Mouse (Mus musculus) c-Kit-negative CD71-positive TER-119-positive erythroid progenitor cells, embryonic 14.5 days (primary cell): ENCODE measurements around the gene Ryr1.
"Not testable (repeated sequence)": the region's sequence is repeated elsewhere in the genome, so short reads cannot be mapped to it uniquely, and the experiment has no call there.

Source experiments
- DNase-seq: peaks from one replicate; pipeline ENCODE4 v3.0.0-alpha.2; 2013; ENCODE audit warnings: low read depth, low spot score

Ryr1 gene

DNA sequence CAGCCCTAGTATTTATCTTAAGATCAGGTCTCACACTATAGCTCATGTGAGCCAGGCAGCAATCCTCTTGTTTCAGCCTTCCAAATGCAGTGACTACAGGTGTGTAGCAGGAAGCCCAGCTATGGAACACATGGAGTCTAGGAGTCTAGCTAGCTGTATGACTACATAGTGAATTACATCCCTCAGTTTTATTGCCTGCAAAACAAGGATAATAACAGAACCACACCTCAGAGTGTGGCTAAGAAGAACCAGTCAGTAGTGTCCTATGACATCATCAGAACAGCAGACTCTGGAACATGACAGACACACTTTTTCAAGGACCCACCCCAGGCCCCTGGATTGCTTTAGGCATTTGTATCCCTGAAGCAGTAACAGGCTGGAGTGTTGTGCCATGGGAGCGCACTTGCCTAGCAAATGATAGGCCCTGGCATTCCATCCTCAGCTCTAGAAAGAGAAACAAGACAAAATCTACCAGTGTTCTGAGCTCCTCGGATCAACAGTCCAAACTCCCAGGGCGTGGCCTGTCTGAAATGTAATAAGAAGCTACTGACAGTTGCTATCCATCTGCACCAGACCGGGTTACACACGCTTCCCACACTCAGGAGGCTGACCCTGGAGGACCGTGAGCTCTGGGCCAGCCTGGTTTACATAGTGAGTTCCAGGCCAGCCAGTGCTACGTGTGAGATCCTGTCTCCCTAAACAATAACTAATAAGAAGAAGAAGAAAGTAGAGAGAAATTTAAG is 21.8 kb upstream of the Ryr1 start:
- no peak for DNase-seq

DNA sequence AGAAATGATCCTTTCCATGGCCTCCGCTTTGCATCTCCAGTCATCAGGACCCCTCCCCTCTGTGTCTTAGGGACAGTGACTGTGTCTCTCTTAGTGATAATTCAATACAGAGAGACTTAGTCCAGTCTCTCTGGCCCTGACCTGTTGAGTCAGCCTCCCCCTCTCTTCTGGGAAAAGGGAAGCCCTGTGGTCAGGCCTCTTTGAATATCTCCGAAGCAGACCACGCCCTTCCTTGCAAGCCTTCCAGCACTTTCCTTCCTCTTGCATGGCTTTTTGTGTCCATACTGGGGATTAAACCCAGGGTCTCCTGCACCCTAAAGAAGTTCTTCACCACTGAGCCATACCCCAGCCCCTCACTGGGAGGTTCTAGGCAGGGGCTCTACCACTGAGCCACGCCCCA is 19.0 kb upstream of the Ryr1 start:
- DNase-seq, result no peak

DNA sequence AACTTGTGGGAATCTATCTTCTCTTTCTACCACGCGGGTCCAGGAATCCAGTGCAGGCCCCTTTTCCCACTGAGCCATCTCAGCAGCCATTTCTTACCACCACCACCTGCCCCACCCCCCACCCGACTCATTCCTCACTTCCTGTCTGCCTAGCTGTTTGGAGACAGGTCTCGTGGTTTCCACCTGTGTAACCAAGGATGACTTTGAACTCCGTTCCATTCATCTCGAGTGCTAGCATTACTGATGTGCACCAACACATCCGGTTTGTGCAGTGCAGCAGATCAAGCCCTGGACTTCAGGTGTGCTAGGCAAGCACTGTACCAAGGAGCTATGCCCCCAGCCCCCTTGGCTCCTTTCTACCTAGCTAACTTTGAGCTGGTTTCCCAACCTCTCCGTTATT is 16.4 kb upstream of the Ryr1 start:
- DNase-seq, result no peak

DNA sequence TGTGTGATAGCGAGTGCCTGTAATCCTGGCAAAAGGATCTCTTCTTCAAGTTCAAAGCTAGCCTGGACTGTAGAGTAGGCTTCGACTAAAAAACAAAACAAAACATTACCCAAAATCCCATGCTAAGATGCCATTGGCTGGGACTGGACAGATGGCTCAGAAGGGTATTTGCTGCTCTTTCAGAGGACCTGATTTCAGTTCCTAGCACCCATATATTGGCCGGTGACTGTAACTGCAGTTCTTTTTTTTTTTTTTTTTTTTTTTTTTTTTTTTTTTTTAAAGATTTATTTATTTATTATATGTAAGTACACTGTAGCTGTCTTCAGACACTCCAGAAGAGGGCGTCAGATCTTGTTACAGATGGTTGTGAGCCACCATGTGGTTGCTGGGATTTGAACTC is 14.3 kb upstream of the Ryr1 start:
- DNase-seq, result not testable (repeated sequence)

DNA sequence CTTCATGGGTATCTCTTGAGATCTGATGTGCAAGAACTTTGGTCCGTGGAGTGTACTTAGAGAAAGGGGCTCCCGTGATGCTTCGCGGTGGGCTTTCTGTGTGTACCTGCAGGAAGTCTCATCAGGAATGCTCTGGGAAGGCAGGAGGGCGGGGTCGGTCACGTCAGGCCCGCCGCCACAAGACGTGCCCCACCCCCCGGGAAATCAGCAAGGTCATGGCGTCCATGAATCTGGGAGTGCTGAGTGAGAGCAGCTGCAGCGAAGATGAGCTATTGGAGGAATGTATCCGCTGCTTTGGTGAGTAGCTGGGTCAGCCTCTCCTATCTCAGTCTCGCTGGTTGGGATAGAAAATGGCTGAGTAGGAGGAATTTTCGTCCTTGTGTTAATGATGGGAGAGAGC is 12.4 kb upstream of the Ryr1 start:
- DNase-seq, result no peak

DNA sequence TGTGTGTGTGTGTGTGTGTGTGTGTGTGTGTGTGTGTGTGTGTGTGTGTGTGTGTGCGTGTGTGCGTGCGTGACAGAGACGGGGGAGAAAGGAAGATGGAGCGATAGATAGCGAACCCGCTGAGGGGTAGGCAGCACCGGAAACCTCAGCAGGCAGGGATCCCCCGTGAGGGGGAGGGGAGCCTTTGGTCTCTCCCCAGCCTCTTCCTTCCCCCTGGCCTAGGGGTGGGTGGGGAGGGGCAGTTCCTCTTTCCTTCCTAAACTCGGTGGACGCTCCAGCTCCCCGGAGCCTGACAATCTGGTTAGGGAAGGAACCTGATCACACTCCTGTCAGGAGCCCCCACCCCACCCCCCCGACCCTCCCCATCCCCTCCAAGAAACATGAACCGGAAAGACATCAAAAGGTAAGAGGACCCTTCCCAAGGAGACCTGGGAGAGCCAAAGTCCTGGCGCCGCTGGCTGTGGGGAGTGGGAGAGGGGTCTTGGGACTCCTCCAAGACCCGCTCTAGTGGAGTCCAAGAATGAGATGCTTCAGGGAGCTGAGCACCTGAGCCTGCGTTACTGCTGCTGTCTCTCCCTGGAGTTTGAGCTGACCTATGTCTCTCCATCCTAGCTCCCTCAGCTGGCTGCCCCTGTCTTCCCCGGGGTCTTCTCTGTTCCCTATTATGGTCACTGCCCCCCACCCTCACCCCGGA is 9.9 kb upstream of the Ryr1 start, which contains the start of gene Rasgrp4:
Gene Rasgrp4, plus strand, starts transcription at position 159 of the 694 bp plus-strand sequence.
- no peak for DNase-seq

DNA sequence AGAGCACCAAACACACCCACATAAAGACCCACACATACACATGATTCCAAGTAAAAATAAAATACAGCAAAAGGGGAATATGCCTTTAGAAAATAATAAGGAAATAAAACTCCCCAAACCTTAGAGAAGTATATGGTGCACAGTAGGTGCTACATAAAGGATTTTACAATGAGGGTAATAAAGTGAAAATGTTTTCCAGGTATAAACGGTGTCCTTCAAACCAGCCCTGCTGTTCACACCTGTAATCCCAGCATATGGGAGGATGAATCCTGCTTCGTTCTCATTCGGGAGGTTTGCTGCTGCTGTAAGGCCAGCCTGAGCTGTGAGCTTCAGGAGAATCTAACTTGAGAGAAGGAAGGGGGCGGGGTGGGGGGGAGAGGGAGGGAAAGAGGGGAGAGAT is 9.3 kb upstream of the Ryr1 start:
- DNase-seq, result no peak

DNA sequence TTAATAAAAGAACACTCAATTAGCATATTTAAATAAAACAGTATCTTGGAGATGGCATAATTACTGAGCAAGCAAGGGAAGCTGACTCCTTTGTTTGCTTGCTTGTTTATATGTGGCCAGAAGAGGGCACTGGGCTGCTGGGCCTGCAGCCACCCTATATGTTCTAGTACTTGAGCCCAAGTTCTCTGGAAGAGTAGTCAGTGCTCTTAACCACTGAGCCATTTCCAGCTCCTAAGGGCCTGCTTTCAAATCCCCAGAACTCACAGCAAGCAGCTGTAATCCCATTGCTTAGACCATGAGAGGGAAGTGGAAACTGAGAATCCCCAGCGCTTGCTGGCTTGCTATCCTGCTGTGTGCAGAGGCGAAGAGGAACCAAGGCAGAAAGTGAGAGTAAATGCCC is 3.7 kb upstream of the Ryr1 start:
- DNase-seq, result no peak

DNA sequence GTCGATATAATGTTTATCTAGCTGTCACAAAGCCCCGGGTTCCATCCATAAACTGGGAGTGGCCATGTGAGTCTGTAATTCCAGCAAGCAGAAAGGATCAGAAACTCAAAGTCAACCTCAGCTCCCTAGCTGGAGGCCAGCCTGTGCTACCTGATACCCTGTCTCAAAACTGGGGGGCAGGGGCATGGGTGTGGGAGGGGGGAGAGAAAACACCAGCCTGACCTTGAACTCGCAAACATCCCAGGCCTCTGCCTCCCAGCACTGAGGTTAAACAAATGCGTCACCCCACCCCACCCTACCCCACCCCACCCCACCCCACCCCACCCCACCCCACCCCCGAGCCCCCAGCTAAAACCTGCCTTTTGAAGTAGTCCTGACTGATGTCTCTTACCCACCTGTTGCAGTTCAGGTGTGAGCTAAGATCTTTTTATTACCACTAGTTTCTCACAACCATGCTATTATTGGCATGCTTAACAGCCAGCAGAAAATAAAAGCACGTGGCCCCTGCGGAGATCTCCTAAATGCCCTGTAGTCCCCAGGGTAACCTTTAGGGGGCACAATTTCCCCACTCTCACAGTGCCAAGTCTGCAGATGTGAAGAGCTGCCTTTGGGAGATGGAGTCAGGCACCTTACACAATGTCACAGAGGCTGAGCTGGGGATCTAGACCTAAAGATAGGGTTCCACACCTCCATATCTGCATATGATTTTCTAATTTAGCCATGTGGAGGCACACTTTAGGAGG is 1.4 kb upstream of the Ryr1 start:
- peak; percentile 22 for DNase-seq

DNA sequence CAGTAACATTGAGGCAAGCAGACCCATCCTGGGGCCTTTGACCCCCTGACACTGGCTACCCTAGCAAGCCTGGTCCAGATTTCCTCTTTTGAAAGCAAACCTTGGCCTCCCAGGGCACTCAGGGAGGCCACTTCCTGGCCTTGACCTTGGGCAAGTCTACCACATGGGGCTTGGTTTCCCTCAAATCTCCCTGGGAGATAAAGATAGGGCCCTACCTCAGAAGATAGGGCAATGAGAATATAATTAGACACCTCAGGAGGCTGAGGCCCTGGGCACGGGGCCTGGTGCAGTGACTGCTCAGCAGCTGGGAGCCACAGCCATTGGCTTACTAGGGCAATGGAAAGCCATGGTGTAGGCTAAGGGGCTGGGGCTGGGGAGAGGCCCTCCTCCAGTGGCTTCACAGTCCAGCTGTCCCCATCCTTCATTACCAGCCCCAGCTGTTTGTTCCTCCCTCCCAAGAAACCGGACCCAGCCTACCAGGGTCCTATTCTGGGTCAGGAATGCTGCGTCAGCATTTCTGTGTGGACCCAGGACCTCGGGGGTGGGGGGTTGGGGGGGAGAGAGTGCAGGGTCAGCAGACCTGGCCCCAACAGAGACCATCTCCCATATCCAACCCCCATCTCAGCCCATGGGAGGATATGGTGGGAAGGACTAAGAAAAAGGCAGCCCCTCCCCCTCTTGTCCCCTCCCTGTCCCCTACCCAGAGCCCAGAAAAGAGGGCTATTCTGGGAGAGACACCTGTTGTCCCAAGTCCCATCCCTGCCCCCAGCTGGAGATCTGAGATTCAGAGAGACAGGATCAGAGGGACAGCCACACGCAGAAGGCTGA is 1.2 kb downstream of the Ryr1 start:
- DNase-seq, result no peak

DNA sequence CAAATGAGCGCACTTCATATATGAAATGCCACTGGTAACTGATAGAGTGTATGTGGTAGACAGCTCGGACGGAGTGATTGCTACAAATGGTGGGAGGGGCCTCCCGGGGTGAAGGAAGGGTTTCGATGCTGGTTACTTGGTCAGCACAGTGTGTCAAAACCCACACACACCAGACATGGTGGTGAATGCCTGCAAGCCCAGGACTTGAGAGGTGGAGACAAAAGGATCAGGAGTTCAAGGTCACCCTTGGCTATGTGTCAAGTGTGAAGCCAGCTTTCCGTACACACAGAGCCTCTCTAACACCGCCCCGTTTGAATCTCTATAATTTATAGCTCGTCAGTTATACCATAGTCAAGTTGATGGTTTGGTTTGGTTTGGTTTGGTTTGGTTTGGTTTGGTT is 2.2 kb downstream of the Ryr1 start:
- no peak for DNase-seq

DNA sequence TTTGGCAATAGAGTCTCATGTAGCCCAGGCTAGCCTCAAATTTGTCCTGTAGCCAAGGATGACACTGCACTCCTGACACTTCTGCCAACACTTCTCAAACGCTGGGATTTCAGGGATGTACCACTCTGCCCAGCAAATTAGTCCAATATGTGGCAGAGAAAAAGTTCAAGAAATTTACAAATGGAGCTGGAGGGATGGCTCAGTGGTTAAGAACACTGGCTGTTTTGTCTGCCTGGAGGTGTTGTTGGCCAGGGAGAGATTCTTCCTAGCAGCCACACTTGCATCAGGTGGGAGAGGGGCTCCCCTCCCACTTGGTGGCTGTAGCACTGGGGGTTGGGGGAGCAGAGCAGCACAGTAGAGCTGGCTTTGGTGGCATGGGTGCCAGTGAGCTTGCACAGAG is 5.5 kb downstream of the Ryr1 start:
- no peak for DNase-seq

DNA sequence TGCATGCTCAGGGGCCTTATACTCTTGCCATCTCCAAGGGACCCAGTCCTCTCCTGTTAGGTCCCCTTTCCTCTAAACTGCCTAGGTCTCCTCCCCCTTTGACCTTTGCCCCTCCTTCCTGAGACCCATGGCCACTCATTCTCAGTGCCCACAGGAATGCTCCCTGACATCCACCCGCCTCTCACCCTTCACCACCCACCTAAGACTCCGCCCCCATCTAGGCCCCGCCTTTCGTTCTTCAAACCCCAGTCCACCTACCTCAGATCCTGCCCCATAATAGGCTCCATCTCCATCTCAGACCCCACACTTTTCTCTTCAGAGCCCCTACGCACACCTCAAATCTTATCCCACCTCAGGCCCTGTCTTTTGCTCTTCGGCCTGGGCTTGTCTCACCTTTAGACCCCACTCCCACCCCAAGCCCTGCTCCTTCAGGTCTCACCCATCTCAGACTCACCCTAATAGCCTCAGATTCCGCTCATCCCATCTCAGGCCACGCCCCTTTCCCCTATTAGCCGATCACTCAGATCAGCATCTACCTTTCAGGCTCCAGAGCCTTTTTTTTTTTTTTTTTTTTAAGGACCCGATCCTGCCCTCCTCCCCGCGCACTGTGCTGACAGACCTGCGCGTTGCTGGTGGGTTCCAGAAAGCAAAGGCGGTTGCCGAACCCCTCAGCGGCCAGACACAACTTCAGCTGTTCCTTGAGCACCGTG is 6.7 kb downstream of the Ryr1 start:
- no peak for DNase-seq

DNA sequence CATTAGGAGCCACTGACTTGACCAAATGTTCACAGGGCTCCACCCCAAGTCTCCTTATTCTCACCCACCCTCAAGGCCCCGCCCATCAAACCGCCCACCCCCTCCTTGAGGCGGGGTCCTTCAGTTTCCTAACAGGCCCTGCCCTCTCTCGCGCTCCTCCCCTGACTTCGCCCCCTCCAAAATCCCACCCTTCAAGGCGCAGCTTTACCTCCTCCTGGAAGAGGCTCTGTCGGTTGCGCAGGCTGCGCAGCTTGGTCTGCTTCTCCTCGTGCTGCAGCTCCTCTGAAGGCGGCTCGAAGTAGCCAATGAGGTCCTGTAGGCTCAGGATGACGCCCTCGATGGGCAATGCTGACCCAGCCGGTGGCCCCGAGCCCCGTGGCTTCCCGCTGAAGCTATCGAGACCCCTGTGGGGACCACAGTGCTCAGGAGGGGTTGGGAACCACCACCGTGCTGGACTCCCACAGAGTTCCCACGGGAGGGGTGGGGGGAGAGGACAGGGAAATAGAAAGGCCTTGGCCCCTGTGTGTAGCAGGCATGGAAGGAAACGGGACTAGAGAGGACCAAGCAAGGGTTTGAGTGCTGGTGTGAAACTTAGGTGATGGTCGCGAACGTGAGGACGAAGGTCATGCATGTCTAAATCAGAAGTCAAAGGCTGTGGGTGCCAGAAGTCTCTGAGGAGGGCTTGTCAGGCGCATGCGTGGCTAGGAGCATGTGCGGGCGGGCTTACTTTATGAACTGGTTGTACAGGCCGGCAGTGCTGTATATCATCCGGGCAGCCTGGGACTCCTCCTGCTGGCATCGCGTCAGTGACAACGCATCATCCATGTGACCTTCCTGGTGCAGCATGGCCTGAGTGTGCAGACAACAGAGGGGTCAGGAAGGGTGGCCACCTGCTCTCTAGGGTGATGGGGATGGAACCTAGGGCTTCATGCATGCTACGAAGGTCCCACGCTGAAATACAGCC is 15.7 kb downstream of the Ryr1 start:
- no peak for DNase-seq

DNA sequence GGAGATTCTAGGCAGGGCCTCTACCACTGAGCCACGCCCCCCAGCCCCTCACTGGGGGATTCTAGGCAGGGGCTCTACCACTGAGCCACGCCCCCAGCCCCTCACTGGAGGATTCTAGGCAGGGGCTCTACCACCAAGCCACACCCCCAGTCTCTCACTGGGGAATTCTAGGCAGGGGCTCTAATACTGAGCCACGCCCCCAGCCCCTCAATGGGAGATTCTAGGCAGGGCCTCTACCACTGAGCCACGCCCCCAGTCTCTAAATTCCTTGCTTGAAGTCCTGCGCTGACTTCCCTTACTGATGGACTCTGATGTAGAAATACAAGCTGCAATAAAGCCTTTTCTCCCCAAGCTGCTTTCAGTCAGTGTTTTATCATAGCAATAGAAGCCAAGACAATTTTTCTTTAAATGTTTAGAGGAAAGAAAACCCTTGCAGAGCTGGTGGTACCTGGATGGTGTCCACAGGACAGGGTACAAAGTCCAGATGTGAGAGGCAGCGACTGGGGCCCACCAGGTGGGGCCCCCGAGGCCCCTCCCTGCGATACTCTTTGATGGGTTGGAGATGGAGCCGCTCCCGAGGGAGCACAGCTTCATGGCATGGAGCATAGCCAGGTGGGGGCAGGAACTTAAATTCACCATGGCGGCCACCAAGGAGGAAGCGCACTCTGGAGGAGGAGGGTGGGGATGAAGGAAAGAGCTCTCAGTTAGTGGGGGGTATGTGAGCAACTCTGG is 23.5 kb downstream of the Ryr1 start:
- no peak for DNase-seq

DNA sequence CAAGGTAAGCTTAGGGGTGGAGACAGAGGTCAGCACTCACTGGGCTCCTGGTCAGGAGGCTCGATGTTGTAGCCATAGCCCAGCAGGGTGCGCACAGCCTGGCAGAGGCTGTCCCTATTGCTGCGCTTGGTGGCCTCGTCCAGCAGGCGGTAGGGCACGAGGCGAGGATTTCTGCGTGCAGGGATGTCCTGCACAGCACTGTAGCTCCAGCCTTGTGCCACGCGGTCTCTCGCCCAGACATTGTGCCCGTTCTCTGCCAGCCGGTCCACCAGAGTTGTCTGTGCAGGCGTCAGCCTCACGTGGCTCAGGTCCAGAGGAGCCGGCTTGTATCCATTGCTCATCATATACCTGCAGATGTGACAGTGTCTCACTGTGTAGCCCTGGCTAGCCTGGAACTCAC is 27.8 kb downstream of the Ryr1 start:
- DNase-seq, result no peak

DNA sequence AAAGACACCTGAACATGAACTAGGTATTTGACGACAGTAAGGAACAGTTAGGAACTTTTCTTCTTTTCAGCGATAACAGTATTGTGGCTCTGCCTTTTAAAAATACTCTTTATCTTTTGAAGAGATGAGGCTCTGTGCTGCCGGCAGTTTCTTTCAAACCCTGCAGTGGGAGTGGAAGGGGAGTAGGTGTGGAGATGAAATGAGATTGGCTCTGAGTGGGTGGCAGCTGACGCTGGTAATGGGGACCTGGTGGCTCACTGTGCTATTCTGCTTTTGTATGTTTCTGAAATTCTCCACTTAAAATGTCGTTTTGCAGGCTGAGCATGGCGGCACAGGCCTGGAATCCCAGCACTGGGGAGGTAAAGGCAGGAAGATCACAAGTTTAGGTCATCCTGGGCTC is 36.2 kb downstream of the Ryr1 start:
- no peak for DNase-seq

DNA sequence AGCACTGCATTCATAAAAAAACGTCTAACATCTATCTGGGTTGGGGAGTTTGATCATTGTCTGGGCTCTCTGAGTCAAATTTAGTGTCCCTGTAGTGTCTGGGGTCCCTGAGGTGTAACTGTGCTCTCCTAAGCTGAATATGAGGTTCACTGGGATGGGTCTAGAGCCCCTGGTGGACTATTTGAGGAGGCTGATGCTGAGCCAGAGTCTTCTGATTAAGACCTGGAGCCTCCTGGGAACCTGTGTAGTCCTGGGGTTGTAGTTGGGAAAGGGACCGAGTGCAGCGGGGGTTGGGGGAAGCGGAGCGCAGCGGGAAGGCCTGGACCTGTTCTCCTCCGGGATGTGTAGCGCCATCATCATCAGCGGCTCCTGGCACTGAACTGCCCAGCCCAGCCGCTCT is 38.1 kb downstream of the Ryr1 start:
- DNase-seq, result no peak

DNA sequence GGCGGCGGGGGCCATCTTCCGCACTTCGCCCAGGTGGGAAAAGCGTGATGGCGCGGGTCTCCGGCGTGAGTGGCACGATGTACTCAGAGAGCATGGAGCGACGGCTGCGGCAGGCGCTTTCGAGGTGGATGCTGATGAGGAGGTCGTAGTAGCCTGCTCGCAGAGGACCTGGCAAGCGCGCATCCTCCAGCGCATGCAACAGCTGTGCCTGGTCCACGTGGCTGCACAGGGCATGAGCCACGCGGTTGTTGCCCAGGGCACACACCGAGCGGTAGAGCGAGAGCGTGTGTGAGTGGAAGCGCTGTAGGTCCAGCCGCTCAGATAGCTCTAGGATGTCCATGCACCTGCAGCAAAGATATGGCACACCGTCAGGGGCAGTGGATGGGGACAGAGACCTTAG is 39.0 kb downstream of the Ryr1 start:
- DNase-seq, result no peak
